16 mouse cellular contexts compared by ENCODE assay signal in the genomic region with DNA sequence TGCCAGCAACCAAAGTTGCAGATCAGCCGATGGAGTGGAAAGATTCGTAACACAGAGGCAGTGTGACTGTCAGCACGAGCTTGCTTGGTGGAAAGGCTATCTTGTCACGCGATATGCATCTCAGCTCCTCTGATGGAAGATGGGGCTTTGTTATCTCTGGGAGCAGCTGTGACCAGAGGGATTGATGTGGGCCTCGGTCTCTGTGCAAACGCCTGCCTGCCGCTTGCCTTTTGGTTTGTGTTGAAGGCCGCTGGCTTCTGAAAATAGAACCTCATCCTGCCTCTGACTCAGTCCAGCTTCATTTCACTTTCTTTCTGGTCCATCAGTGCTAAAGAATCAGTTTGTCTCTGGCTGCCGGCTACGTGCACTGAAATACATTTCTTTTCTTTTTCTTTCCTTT. TPM values are rescaled to one million over a fixed set of nuclear protein-coding genes. Genes with fewer than 3 reads are reported as not detected.
DNase-seq lines count a peak whose midpoint lies in the region; ATAC-seq and TF ChIP-seq lines count a peak whose summit lies in the region.
"Had no signal": no experiment of that assay in that cellular context is flagged by ENCODE, and none has a peak within 500 bp of the region (broad histone marks: within the 10 kb centered on the region; RNA-seq: fewer than 3 reads in every experiment).

No protein-coding gene starts in this region.

- TF ChIP-seq EP300 in lung, postnatal 0 days (IDR thresholded peaks at IDR 0.05): no peak

- no peak overlapping the region for H3K4me2 ChIP-seq in lung, embryonic 14.5 days
- no peak overlapping the region for H3K4me2 ChIP-seq in lung, postnatal 0 days (replicated peaks; ENCODE audit: low read depth, low read length)
- H3K4me2 ChIP-seq: intestine, embryonic 15.5 days; neural tube, embryonic 15.5 days had no signal

- H3K4me3 ChIP-seq in lung, embryonic 14.5 days (ENCODE audit: low read depth, low read length): no peak overlapping the region
- no peak overlapping the region for H3K4me3 ChIP-seq in lung, postnatal 0 days (ENCODE audit: low read depth, low read length)
- H3K4me3 ChIP-seq: intestine, embryonic 15.5 days; megakaryocyte, embryonic 14.5 days; neural tube, embryonic 15.5 days had no signal

- no peak overlapping the region for H3K27ac ChIP-seq in lung, embryonic 14.5 days (ENCODE audit: low read depth)
- H3K27ac ChIP-seq in lung, postnatal 0 days (ENCODE audit: low read length): no peak overlapping the region
- H3K27ac ChIP-seq: intestine, embryonic 15.5 days; neural tube, embryonic 15.5 days had no signal

- no peak for TF ChIP-seq CTCF in lung, embryonic 14.5 days (IDR thresholded peaks at IDR 0.05; ENCODE audit: low read depth)
- TF ChIP-seq CTCF in lung, postnatal 0 days (IDR thresholded peaks at IDR 0.05): no peak

- DNase-seq in frontal cortex, postnatal 14 days (ENCODE audit: low spot score in 2 of 2): no peak
- DNase-seq in lung, embryonic 14.5 days: peak; percentile 22
- no peak for DNase-seq in lung, postnatal 0 days (ENCODE audit: low spot score)
- DNase-seq in c-Kit-positive CD71-positive TER-119-positive erythroid progenitor cells, embryonic 14.5 days (ENCODE audit: low spot score): peak; percentile 36
- DNase-seq in retina, embryonic 14.5 days (ENCODE audit: low spot score): peak; percentile 29
- DNase-seq in ovary, adult 18-20 months (ENCODE audit: low spot score): no peak
- DNase-seq in gastrocnemius, postnatal 36 days: no peak
- DNase-seq: B cell, adult 2 months; gastrocnemius, postnatal 14 days; thymus, postnatal 14 days had no signal

- H3K9ac ChIP-seq in lung, embryonic 14.5 days: no peak overlapping the region
- no peak overlapping the region for H3K9ac ChIP-seq in lung, postnatal 0 days (replicated peaks; ENCODE audit: low read depth)
- H3K9ac ChIP-seq: intestine, embryonic 15.5 days; neural tube, embryonic 15.5 days had no signal

- peak; percentile 90 for ATAC-seq in frontal cortex, adult (ENCODE audit: low TSS enrichment)
- no peak for ATAC-seq in lung, embryonic 14.5 days (ENCODE audit: insufficient read depth)
- no peak for ATAC-seq in lung, postnatal 0 days
- ATAC-seq: intestine, embryonic 15.5 days; Patski had no signal

- H3K9me3 ChIP-seq in lung, embryonic 14.5 days (ENCODE audit: low read depth, low read length): no peaks in the 10 kb centered on the region
- H3K9me3 ChIP-seq in lung, postnatal 0 days (ENCODE audit: low read length): no peaks in the 10 kb centered on the region
- H3K9me3 ChIP-seq: intestine, embryonic 15.5 days; megakaryocyte, embryonic 14.5 days; neural tube, embryonic 15.5 days had no signal

- intact Hi-C loops in gastrocnemius, postnatal 36 days (cut with DNase I): no loop called here

- WGBS in lung, embryonic 14.5 days: 40% methylated on average over 11 of the region's 11 CpGs
- WGBS in lung, postnatal 0 days: 54% methylated on average over 11 of the region's 11 CpGs

- H3K36me3 ChIP-seq in lung, embryonic 14.5 days (ENCODE audit: insufficient read depth): no peaks in the 10 kb centered on the region
- no peaks in the 10 kb centered on the region for H3K36me3 ChIP-seq in lung, postnatal 0 days (ENCODE audit: insufficient read depth, low read length)
- H3K36me3 ChIP-seq: intestine, embryonic 15.5 days; neural tube, embryonic 15.5 days had no signal

- no peaks in the 10 kb centered on the region for H3K27me3 ChIP-seq in lung, embryonic 14.5 days (ENCODE audit: insufficient read depth, low read length)
- no peaks in the 10 kb centered on the region for H3K27me3 ChIP-seq in lung, postnatal 0 days (replicated peaks; ENCODE audit: insufficient read depth, low read length)
- H3K27me3 ChIP-seq: intestine, embryonic 15.5 days; neural tube, embryonic 15.5 days; Patski had no signal

- H3K4me1 ChIP-seq in lung, embryonic 14.5 days (ENCODE audit: insufficient read depth): no peaks in the 10 kb centered on the region
- H3K4me1 ChIP-seq in lung, postnatal 0 days (ENCODE audit: insufficient read depth, low read depth, low read length): no peaks in the 10 kb centered on the region
- H3K4me1 ChIP-seq: intestine, embryonic 15.5 days; neural tube, embryonic 15.5 days had no signal

RNA-seq across cellular contexts. Expression of a gene that starts 13.6 kb away (rescaled TPM):
- polyA plus RNA-seq in lung, embryonic 14.5 days (2014; fragmentation: Nextera tagmentation; extraction: Ambion mirVana): 0.66 and 1.2 TPM in 2 replicates
- 0.58 and 0.82 TPM in 2 replicates for polyA plus RNA-seq in lung, postnatal 0 days (2015; fragmentation: Nextera tagmentation; extraction: Ambion mirVana)
- total RNA-seq in gastrocnemius, postnatal 36 days (2021): under 1 TPM; 0.39 to 0.82 TPM
- polyA plus RNA-seq: Patski had no signal

RNA-seq across cellular contexts. Expression of a gene that starts 47.9 kb away (rescaled TPM):
- polyA plus RNA-seq in lung, embryonic 14.5 days (2014; fragmentation: Nextera tagmentation; extraction: Ambion mirVana): not detected in 2 replicates
- not detected in 2 replicates for polyA plus RNA-seq in lung, postnatal 0 days (2015; fragmentation: Nextera tagmentation; extraction: Ambion mirVana)
- not detected for total RNA-seq in gastrocnemius, postnatal 36 days (2021)
- total RNA-seq: gastrocnemius, postnatal 14 days had no signal
- polyA plus RNA-seq: intestine, embryonic 15.5 days; neural tube, embryonic 15.5 days; spleen, adult 2 months had no signal

Comparison
In these comparisons a context has a peak if more than half of its experiments do, and no peak if none do; other contexts are left out.
1. DNase-seq: peak in lung, embryonic 14.5 days (single experiment), c-Kit-positive CD71-positive TER-119-positive erythroid progenitor cells, embryonic 14.5 days (single experiment) and retina, embryonic 14.5 days (single experiment); none in frontal cortex, postnatal 14 days (0 of 2), lung, postnatal 0 days (single experiment), ovary, adult 18-20 months (single experiment) and gastrocnemius, postnatal 36 days (0 of 2).